Mouse (Mus musculus): ENCODE results near the gene Ssh2. TPM values are rescaled to one million over a fixed set of nuclear protein-coding genes. Genes with fewer than 3 reads are reported as not detected.
A peak's percentile ranks its signal among the peaks of the same experiment; 100 is the strongest.

Ssh2 gene
- polyA plus RNA-seq, 1 experiment: 13.5 TPM

- TF ChIP-seq CTCF (IDR thresholded peaks at IDR 0.05; ENCODE audit: borderline replicate concordance, insufficient read depth, low read length) (no peak), POLR2A (IDR thresholded peaks at IDR 0.05; ENCODE audit: low read depth, low read length) (no peak)
- Histone ChIP-seq H3K4me1 (ENCODE audit: control insufficient read depth, insufficient read depth, low read length) (peaks cover 27% of the 10 kb centered on the region), H3K4me3 (ENCODE audit: insufficient read depth, low read length) (no peak overlapping the region), H3K27ac (ENCODE audit: insufficient read depth, low read length) (no peak overlapping the region)
These were observed 282.4 kb downstream of the Ssh2 start for GRCm38 (mm10) chr11:77498261-77499139.

DNA sequence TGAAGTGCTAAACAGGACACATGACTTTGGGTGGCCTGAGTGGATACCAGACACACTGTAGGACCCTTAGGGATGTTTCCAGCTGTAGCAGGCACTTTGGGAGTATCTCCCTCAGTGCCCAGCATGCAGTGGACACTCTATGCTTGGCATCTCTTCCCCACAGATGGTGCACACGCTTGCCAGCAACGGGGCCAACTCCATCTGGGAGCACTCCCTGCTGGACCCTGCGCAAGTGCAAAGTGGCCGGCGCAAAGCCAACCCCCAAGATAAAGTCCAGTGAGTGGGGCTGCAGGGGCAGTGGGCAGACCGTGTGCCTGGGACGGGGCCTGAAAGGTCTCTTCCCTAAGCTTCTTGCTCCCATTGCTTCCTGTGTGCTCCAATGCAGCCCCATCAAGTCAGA lies 283.3 kb downstream of the Ssh2 start:
- Histone ChIP-seq H3K27ac (ENCODE audit: insufficient read depth, low read length) (no peak overlapping the region), H3K4me3 (ENCODE audit: insufficient read depth, low read length) (no peak overlapping the region), H3K4me1 (ENCODE audit: control insufficient read depth, insufficient read depth, low read length) (peaks cover 27% of the 10 kb centered on the region)
- TF ChIP-seq CTCF (IDR thresholded peaks at IDR 0.05; ENCODE audit: borderline replicate concordance, insufficient read depth, low read length) (no peak), POLR2A (IDR thresholded peaks at IDR 0.05; ENCODE audit: low read depth, low read length) (no peak)

DNA sequence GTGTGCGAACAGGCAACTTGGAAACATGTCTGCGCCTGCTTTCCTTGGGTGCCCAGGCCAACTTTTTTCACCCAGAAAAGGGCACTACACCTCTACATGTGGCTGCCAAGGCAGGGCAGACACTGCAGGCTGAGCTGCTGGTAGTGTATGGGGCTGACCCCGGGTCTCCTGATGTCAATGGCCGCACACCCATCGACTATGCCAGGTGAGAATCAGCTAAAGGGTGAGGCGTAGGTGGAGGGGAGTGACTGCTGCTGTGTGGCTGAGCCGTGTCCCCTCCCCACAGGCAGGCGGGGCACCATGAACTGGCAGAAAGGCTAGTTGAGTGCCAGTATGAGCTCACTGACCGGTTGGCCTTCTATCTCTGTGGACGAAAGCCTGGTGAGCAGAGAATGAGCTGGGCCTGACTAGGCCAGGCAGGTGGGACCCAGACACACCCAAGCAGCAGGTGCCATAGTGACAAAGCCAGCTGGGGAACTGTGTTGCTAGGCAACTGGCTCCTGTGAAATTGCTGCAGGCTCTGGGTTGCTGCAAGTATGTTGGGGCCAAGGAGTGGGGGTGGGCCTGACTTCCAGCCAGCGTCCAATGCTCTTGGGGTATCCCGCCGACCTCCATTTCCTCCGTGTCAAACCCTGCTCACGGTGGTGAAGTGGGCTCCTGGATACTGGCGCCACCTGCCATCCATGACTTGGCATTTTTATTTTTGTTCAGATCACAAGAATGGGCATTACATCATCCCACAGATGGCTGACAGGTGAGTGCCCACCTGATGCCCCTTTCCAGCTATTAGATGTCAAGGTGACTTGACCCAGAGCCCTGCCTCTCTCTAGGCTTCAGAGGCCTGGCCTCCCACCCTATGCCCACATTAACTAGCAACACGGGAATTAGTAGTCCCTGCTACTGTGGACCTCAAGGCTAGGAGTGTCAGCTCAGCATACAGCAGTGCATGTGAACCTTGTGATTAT lies 284.6 kb downstream of the Ssh2 start:
- Histone ChIP-seq H3K4me1 (ENCODE audit: control insufficient read depth, insufficient read depth, low read length) (peaks cover 16% of the 10 kb centered on the region; the same call in 1 of the 2 replicates), H3K27ac (ENCODE audit: insufficient read depth, low read length) (no peak overlapping the region), H3K4me3 (ENCODE audit: insufficient read depth, low read length) (no peak overlapping the region)
- TF ChIP-seq CTCF (IDR thresholded peaks at IDR 0.05; ENCODE audit: borderline replicate concordance, insufficient read depth, low read length): no peak
- TF ChIP-seq POLR2A (IDR thresholded peaks at IDR 0.05; ENCODE audit: low read depth, low read length): no peak

GRCm38 (mm10) chr11:77501392-77501791 lies 285.3 kb downstream of the Ssh2 start:
- H3K4me1 ChIP-seq (ENCODE audit: control insufficient read depth, insufficient read depth, low read length): peaks cover 15% of the 10 kb centered on the region; the same call in 1 of the 2 replicates
- peak; percentile 86; the same call in 1 of the 2 replicates for TF ChIP-seq CTCF (IDR thresholded peaks at IDR 0.05; ENCODE audit: borderline replicate concordance, insufficient read depth, low read length)
- TF ChIP-seq POLR2A (IDR thresholded peaks at IDR 0.05; ENCODE audit: low read depth, low read length): no peak
- no peak overlapping the region for H3K27ac ChIP-seq (ENCODE audit: insufficient read depth, low read length)
- H3K4me3 ChIP-seq (ENCODE audit: insufficient read depth, low read length): no peak overlapping the region

GRCm38 (mm10) chr11:77501971-77502370 lies 285.9 kb downstream of the Ssh2 start:
- peaks cover 15% of the 10 kb centered on the region; the same call in 1 of the 2 replicates for H3K4me1 ChIP-seq (ENCODE audit: control insufficient read depth, insufficient read depth, low read length)
- TF ChIP-seq CTCF (IDR thresholded peaks at IDR 0.05; ENCODE audit: borderline replicate concordance, insufficient read depth, low read length) (no peak), POLR2A (IDR thresholded peaks at IDR 0.05; ENCODE audit: low read depth, low read length) (no peak)
- no peak overlapping the region for H3K27ac ChIP-seq (ENCODE audit: insufficient read depth, low read length)
- no peak overlapping the region for H3K4me3 ChIP-seq (ENCODE audit: insufficient read depth, low read length)

- Histone ChIP-seq H3K4me1 (ENCODE audit: control insufficient read depth, insufficient read depth, low read length) (peaks cover 15% of the 10 kb centered on the region; the same call in 1 of the 2 replicates), H3K4me3 (ENCODE audit: insufficient read depth, low read length) (no peak overlapping the region), H3K27ac (ENCODE audit: insufficient read depth, low read length) (no peak overlapping the region)
- TF ChIP-seq POLR2A (IDR thresholded peaks at IDR 0.05; ENCODE audit: low read depth, low read length) (no peak), CTCF (IDR thresholded peaks at IDR 0.05; ENCODE audit: borderline replicate concordance, insufficient read depth, low read length) (no peak)
These were observed 286.4 kb downstream of the Ssh2 start for GRCm38 (mm10) chr11:77502481-77502880.

GRCm38 (mm10) chr11:77503511-77503910 lies 287.4 kb downstream of the Ssh2 start:
- 0 out of 2 replicates have a peak, but pooled peaks cover 5% of the 10 kb centered on the region for H3K4me1 ChIP-seq (ENCODE audit: control insufficient read depth, insufficient read depth, low read length)
- TF ChIP-seq CTCF (IDR thresholded peaks at IDR 0.05; ENCODE audit: borderline replicate concordance, insufficient read depth, low read length) (no peak), POLR2A (IDR thresholded peaks at IDR 0.05; ENCODE audit: low read depth, low read length) (no peak; the same call in 1 of the 2 replicates)
- H3K4me3 ChIP-seq (ENCODE audit: insufficient read depth, low read length): no peak overlapping the region
- 0 out of 2 replicates have a peak overlapping the region, but pooled peaks have one; percentile 23 for H3K27ac ChIP-seq (ENCODE audit: insufficient read depth, low read length)

DNA sequence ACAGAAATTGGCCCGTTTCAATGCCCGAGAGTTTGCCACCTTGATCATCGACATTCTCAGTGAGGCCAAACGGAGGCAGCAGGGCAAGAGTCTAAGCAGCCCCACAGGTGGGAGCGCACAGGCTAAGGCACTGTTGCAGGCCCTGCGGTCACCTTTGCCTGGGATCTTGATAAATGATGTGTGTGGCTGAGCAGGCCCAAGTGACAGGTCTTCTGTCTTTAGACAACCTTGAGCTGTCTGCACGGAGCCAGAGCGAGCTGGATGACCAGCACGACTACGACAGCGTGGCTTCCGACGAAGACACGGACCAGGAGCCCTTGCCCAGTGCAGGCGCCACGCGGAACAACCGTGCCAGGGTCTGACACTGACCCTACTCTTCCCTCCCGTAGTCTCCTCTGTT lies 288.3 kb downstream of the Ssh2 start:
- no peak overlapping the region for H3K27ac ChIP-seq (ENCODE audit: insufficient read depth, low read length)
- H3K4me1 ChIP-seq (ENCODE audit: control insufficient read depth, insufficient read depth, low read length): 0 out of 2 replicates have a peak, but pooled peaks cover 5% of the 10 kb centered on the region
- TF ChIP-seq POLR2A (IDR thresholded peaks at IDR 0.05; ENCODE audit: low read depth, low read length) (no peak), CTCF (IDR thresholded peaks at IDR 0.05; ENCODE audit: borderline replicate concordance, insufficient read depth, low read length) (no peak)
- H3K4me3 ChIP-seq (ENCODE audit: insufficient read depth, low read length): no peak overlapping the region

DNA sequence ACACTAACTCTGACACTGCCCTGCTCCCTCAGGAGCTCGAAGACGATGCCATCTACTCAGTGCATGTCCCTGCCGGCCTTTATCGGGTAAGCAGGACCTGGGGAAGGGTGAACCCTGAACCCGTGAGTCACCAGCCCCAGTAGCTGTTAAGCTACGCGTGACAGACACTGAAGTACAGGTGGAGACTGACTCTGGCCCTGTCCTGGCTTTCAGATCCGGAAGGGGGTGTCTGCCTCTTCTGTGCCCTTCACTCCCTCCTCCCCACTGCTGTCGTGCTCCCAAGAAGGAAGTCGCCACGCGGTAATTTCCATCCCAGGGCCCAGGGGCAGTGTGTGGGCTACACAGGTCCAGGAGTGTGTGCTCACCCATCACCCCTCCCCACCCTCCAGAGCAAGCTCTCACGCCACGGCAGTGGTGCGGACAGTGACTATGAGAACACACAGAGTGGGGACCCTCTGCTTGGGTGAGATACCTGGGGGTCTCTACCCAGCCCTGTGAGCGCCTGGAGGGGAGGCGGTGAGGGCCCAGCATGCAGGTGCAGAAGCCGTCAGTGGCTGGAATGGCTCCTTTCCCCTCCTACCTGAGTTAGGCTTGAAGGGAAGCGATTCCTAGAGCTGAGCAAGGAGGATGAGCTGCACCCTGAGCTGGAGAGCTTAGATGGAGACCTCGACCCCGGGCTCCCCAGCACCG lies 289.3 kb downstream of the Ssh2 start:
- Histone ChIP-seq H3K27ac (ENCODE audit: insufficient read depth, low read length) (no peak overlapping the region), H3K4me1 (ENCODE audit: control insufficient read depth, insufficient read depth, low read length) (0 out of 2 replicates have a peak, but pooled peaks cover 5% of the 10 kb centered on the region), H3K4me3 (ENCODE audit: insufficient read depth, low read length) (no peak overlapping the region)
- TF ChIP-seq CTCF (IDR thresholded peaks at IDR 0.05; ENCODE audit: borderline replicate concordance, insufficient read depth, low read length) (no peak), POLR2A (IDR thresholded peaks at IDR 0.05; ENCODE audit: low read depth, low read length) (no peak)
